Mouse (Mus musculus): ENCODE data around the gene Aff3. TPM values are rescaled to one million over a fixed set of nuclear protein-coding genes. Genes with fewer than 3 reads are reported as not detected.

Aff3 gene
- polyA plus RNA-seq, 1 experiment from 2014 or later = 6.9 TPM

- DNase-seq (ENCODE audit: low spot score) = peak; percentile 56
- Histone ChIP-seq H3K9me3 (no peaks in the 10 kb centered on the region), H3K27ac (no peak overlapping the region), H3K4me3 (no peak overlapping the region), H3K36me3 (no peaks in the 10 kb centered on the region), H3K27me3 (ENCODE audit: insufficient read depth, poor library complexity, severe bottlenecking) (no peaks in the 10 kb centered on the region), H3K4me1 (peaks cover 9% of the 10 kb centered on the region; the same call in 1 of the 2 replicates)
- WGBS = 87% methylated on average over 6 of the region's 6 CpGs
Observed at GRCm38 (mm10) chr1:38422921-38423320, 241.8 kb downstream of the Aff3 start.

GRCm38 (mm10) chr1:38419331-38419730 is 245.4 kb downstream of the Aff3 start:
- Histone ChIP-seq H3K4me3 (no peak overlapping the region), H3K27me3 (ENCODE audit: insufficient read depth, poor library complexity, severe bottlenecking) (no peaks in the 10 kb centered on the region), H3K36me3 (no peaks in the 10 kb centered on the region), H3K4me1 (peaks cover 10% of the 10 kb centered on the region; the same call in 1 of the 2 replicates), H3K27ac (no peak overlapping the region), H3K9me3 (no peaks in the 10 kb centered on the region)
- DNase-seq (ENCODE audit: low spot score) = peak; percentile 55
- 77% methylated on average over 4 of the region's 4 CpGs for WGBS

GRCm38 (mm10) chr1:38418181-38419032 is 246.3 kb downstream of the Aff3 start:
- DNase-seq (ENCODE audit: low spot score) = no peak
- Histone ChIP-seq H3K36me3 (no peaks in the 10 kb centered on the region), H3K4me3 (no peak overlapping the region), H3K9me3 (no peaks in the 10 kb centered on the region), H3K27me3 (ENCODE audit: insufficient read depth, poor library complexity, severe bottlenecking) (no peaks in the 10 kb centered on the region), H3K27ac (no peak overlapping the region; the same call in 1 of the 2 replicates), H3K4me1 (peaks cover 13% of the 10 kb centered on the region; the same call in 1 of the 2 replicates)
- WGBS = 83% methylated on average over 12 of the region's 12 CpGs

- Histone ChIP-seq H3K36me3 (no peaks in the 10 kb centered on the region), H3K9me3 (no peaks in the 10 kb centered on the region), H3K27me3 (ENCODE audit: insufficient read depth, poor library complexity, severe bottlenecking) (no peaks in the 10 kb centered on the region), H3K27ac (no peak overlapping the region), H3K4me3 (no peak overlapping the region), H3K4me1 (peaks cover 14% of the 10 kb centered on the region; the same call in 1 of the 2 replicates)
- WGBS = 84% methylated on average over 12 of the region's 12 CpGs
- no peak for DNase-seq (ENCODE audit: low spot score)
Observed at GRCm38 (mm10) chr1:38417196-38417595, 247.6 kb downstream of the Aff3 start.

GRCm38 (mm10) chr1:38415511-38415910 is 249.2 kb downstream of the Aff3 start:
- Histone ChIP-seq H3K36me3 (no peaks in the 10 kb centered on the region), H3K27me3 (ENCODE audit: insufficient read depth, poor library complexity, severe bottlenecking) (no peaks in the 10 kb centered on the region)

GRCm38 (mm10) chr1:38411106-38411505 is 253.6 kb downstream of the Aff3 start:
- DNase-seq (ENCODE audit: low spot score) = no peak
- WGBS = 40% methylated on average over 4 of the region's 4 CpGs
- H3K27ac ChIP-seq = 0 out of 2 replicates have a peak overlapping the region, but pooled peaks have one; percentile 16

More at GRCm38 (mm10) chr1:38415511-38415910, 249.2 kb downstream of the Aff3 start:
- Histone ChIP-seq H3K27ac (no peak overlapping the region), H3K9me3 (no peaks in the 10 kb centered on the region), H3K4me3 (no peak overlapping the region), H3K4me1 (peaks cover 24% of the 10 kb centered on the region)
- peak; percentile 64 for DNase-seq (ENCODE audit: low spot score)
- WGBS = 83% methylated on average over 6 of the region's 6 CpGs

GRCm38 (mm10) chr1:38410457-38410856 is 254.3 kb downstream of the Aff3 start:
- 0 out of 2 replicates have a peak overlapping the region, but pooled peaks have one; percentile 42 for H3K27ac ChIP-seq
- no peak overlapping the region for H3K4me3 ChIP-seq
- no peaks in the 10 kb centered on the region for H3K9me3 ChIP-seq
- H3K4me1 ChIP-seq = peaks cover 20% of the 10 kb centered on the region
- 50% methylated on average over 4 of the region's 4 CpGs for WGBS
- H3K27me3 ChIP-seq (ENCODE audit: insufficient read depth, poor library complexity, severe bottlenecking) = no peaks in the 10 kb centered on the region
- H3K36me3 ChIP-seq = no peaks in the 10 kb centered on the region
- DNase-seq (ENCODE audit: low spot score) = no peak

More at GRCm38 (mm10) chr1:38411106-38411505, 253.6 kb downstream of the Aff3 start:
- Histone ChIP-seq H3K4me3 (no peak overlapping the region), H3K9me3 (no peaks in the 10 kb centered on the region), H3K27me3 (ENCODE audit: insufficient read depth, poor library complexity, severe bottlenecking) (no peaks in the 10 kb centered on the region), H3K36me3 (no peaks in the 10 kb centered on the region), H3K4me1 (peaks cover 20% of the 10 kb centered on the region)

- Histone ChIP-seq H3K4me3 (no peak overlapping the region), H3K27me3 (ENCODE audit: insufficient read depth, poor library complexity, severe bottlenecking) (no peaks in the 10 kb centered on the region), H3K27ac (no peak overlapping the region), H3K4me1 (peaks cover 16% of the 10 kb centered on the region), H3K36me3 (no peaks in the 10 kb centered on the region), H3K9me3 (no peaks in the 10 kb centered on the region)
- 74% methylated on average over 3 of the region's 3 CpGs for WGBS
- DNase-seq (ENCODE audit: low spot score) = no peak
Observed at GRCm38 (mm10) chr1:38408241-38408640, 256.5 kb downstream of the Aff3 start.

- no peaks in the 10 kb centered on the region for H3K27me3 ChIP-seq (ENCODE audit: insufficient read depth, poor library complexity, severe bottlenecking)
- peaks cover 11% of the 10 kb centered on the region for H3K4me1 ChIP-seq
- H3K36me3 ChIP-seq = no peaks in the 10 kb centered on the region
- 90% methylated on average over 5 of the region's 5 CpGs for whole genome bisulfite sequencing
- DNase-seq (ENCODE audit: low spot score) = no peak
- no peak overlapping the region for H3K27ac ChIP-seq
- no peak overlapping the region for H3K4me3 ChIP-seq
- no peaks in the 10 kb centered on the region for H3K9me3 ChIP-seq
Observed at GRCm38 (mm10) chr1:38403781-38404180, 261.0 kb downstream of the Aff3 start.

GRCm38 (mm10) chr1:38401856-38402255 is 262.9 kb downstream of the Aff3 start:
- Histone ChIP-seq H3K27me3 (ENCODE audit: insufficient read depth, poor library complexity, severe bottlenecking) (no peaks in the 10 kb centered on the region), H3K27ac (no peak overlapping the region), H3K36me3 (no peaks in the 10 kb centered on the region), H3K4me3 (no peak overlapping the region), H3K4me1 (peaks cover 26% of the 10 kb centered on the region), H3K9me3 (no peaks in the 10 kb centered on the region)
- WGBS = 73% methylated on average over 4 of the region's 4 CpGs
- DNase-seq (ENCODE audit: low spot score) = no peak

- Histone ChIP-seq H3K4me1 (peaks cover 39% of the 10 kb centered on the region), H3K9me3 (no peaks in the 10 kb centered on the region), H3K4me3 (no peak overlapping the region), H3K27ac (0 out of 2 replicates have a peak overlapping the region, but pooled peaks have one; percentile 39), H3K27me3 (ENCODE audit: insufficient read depth, poor library complexity, severe bottlenecking) (no peaks in the 10 kb centered on the region), H3K36me3 (no peaks in the 10 kb centered on the region)
- DNase-seq (ENCODE audit: low spot score) = no peak
- 70% methylated on average over 10 of the region's 10 CpGs for WGBS
Observed at GRCm38 (mm10) chr1:38399269-38399668, 265.5 kb downstream of the Aff3 start.

GRCm38 (mm10) chr1:38398566-38398965 is 266.2 kb downstream of the Aff3 start:
- Histone ChIP-seq H3K4me3 (no peak overlapping the region), H3K4me1 (peaks cover 46% of the 10 kb centered on the region), H3K27me3 (ENCODE audit: insufficient read depth, poor library complexity, severe bottlenecking) (no peaks in the 10 kb centered on the region), H3K27ac (peak overlapping the region; percentile 69), H3K9me3 (no peaks in the 10 kb centered on the region), H3K36me3 (no peaks in the 10 kb centered on the region)
- DNase-seq (ENCODE audit: low spot score) = no peak
- WGBS = 53% methylated on average over 5 of the region's 5 CpGs

- Histone ChIP-seq H3K36me3 (no peaks in the 10 kb centered on the region), H3K27me3 (ENCODE audit: insufficient read depth, poor library complexity, severe bottlenecking) (no peaks in the 10 kb centered on the region), H3K4me1 (peaks cover 55% of the 10 kb centered on the region), H3K9me3 (no peaks in the 10 kb centered on the region), H3K27ac (peak overlapping the region; percentile 36; the same call in 1 of the 2 replicates), H3K4me3 (no peak overlapping the region)
- DNase-seq (ENCODE audit: low spot score) = no peak
- 62% methylated on average over 11 of the region's 11 CpGs for WGBS
Observed at GRCm38 (mm10) chr1:38395194-38395681, 269.5 kb downstream of the Aff3 start.

Data from heart, embryonic 10.5 days (tissue).